ENCODE assay signal across 8 mouse cellular contexts in the genomic region with DNA sequence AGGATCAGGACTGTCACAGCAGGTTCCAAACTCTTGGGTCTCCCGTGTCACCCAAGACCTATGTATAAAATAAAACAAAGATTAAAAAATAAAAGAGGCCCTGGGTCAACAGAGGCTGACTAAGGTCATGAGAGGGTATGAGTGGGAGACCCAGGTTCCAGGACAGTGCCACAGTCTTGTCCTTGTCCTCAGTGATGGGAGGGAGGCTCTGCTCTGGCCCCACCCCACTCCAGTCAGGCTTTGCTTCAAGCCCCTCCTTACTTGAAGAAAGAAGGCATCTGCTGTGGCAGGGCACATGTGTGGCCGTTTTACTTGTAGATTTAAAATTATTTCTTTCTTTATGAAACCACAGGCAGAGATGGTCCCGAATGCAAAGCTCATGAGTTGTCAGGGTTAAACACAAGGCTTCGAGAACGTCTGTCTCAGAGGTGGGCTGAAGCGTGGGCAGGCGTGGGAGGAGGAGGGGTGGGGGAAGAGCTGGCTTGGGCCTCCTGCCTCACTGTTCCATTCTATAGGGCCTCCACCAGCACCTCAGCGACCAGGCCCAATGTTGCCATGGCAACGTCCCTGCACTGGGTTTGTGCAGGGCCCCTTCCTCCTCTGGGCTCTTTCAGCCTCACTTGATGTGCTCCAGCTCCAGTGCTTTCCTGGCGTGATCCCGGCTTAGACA.
A peak's percentile ranks its signal among the peaks of the same experiment; 100 is the strongest.
DNase-seq lines count a peak whose midpoint lies in the region; ATAC-seq and TF ChIP-seq lines count a peak whose summit lies in the region.

No protein-coding gene starts in this region.

- no peak overlapping the region for H3K9ac ChIP-seq in lung, embryonic 14.5 days
- H3K9ac ChIP-seq in embryonic facial prominence, embryonic 13.5 days: 0 out of 2 replicates have a peak overlapping the region, but pooled peaks have one; percentile 28
- no peak overlapping the region for H3K9ac ChIP-seq in intestine, embryonic 16.5 days (ENCODE audit: low read depth, low read length)
- no peak overlapping the region for H3K9ac ChIP-seq in liver, postnatal 0 days (replicated peaks)

- no peak for TF ChIP-seq EP300 in liver, postnatal 0 days (IDR thresholded peaks at IDR 0.05; ENCODE audit: low read depth)

- H3K27ac ChIP-seq in lung, embryonic 14.5 days (ENCODE audit: low read depth): no peak overlapping the region
- H3K27ac ChIP-seq in embryonic facial prominence, embryonic 13.5 days: peak overlapping the region; percentile 35
- H3K27ac ChIP-seq in intestine, embryonic 16.5 days (ENCODE audit: low read length): no peak overlapping the region
- H3K27ac ChIP-seq in liver, postnatal 0 days (ENCODE audit: low read depth): no peak overlapping the region

- DNase-seq in lung, embryonic 14.5 days: peak; percentile 76
- DNase-seq in lung, postnatal 36 days: no peak
- peak; percentile 18 to 21 for DNase-seq in right cerebral cortex, adult 2 months (ENCODE audit: low spot score in 2 of 2)
- DNase-seq in urinary bladder, postnatal 25 days (ENCODE audit: low spot score): no peak
- DNase-seq in liver, postnatal 0 days: no peak
- no peak for DNase-seq in kidney, postnatal 25 days

- peak; percentile 76 for ATAC-seq in lung, embryonic 14.5 days (ENCODE audit: insufficient read depth)
- 0 out of 2 replicates have a peak, but pooled peaks have one; percentile 33 for ATAC-seq in embryonic facial prominence, embryonic 13.5 days (ENCODE audit: insufficient number of reproducible peaks, insufficient read depth, low FRiP score, low TSS enrichment, low read depth)
- peak; percentile 50; the same call in 1 of the 2 replicates for ATAC-seq in intestine, embryonic 16.5 days
- no peak for ATAC-seq in liver, postnatal 0 days

- no peak overlapping the region for H3K4me3 ChIP-seq in lung, embryonic 14.5 days (ENCODE audit: low read depth, low read length)
- no peak overlapping the region; the same call in 1 of the 2 replicates for H3K4me3 ChIP-seq in embryonic facial prominence, embryonic 13.5 days
- no peak overlapping the region for H3K4me3 ChIP-seq in intestine, embryonic 16.5 days (ENCODE audit: low read length)
- H3K4me3 ChIP-seq in liver, postnatal 0 days (ENCODE audit: low read depth, low read length): no peak overlapping the region

- peak overlapping the region; percentile 23; the same call in 1 of the 2 replicates for H3K4me2 ChIP-seq in lung, embryonic 14.5 days
- peak overlapping the region; percentile 28 for H3K4me2 ChIP-seq in embryonic facial prominence, embryonic 13.5 days
- no peak overlapping the region for H3K4me2 ChIP-seq in intestine, embryonic 16.5 days (ENCODE audit: low read depth, low read length)
- no peak overlapping the region for H3K4me2 ChIP-seq in liver, postnatal 0 days (ENCODE audit: low read depth, low read length)

- 0 out of 2 replicates have a peak, but pooled peaks cover 5% of the 10 kb centered on the region for H3K4me1 ChIP-seq in lung, embryonic 14.5 days (ENCODE audit: insufficient read depth)
- H3K4me1 ChIP-seq in embryonic facial prominence, embryonic 13.5 days: peaks cover 11% of the 10 kb centered on the region
- H3K4me1 ChIP-seq in intestine, embryonic 16.5 days (ENCODE audit: control insufficient read depth, insufficient read depth, low read length): no peaks in the 10 kb centered on the region; the same call in 1 of the 2 replicates
- H3K4me1 ChIP-seq in liver, postnatal 0 days (ENCODE audit: insufficient read depth): no peaks in the 10 kb centered on the region

- 20% methylated on average over 11 of the region's 11 CpGs for WGBS in lung, embryonic 14.5 days
- 28% methylated on average over 11 of the region's 11 CpGs for WGBS in embryonic facial prominence, embryonic 13.5 days
- WGBS in intestine, embryonic 16.5 days: 28% methylated on average over 11 of the region's 11 CpGs
- WGBS in liver, postnatal 0 days (ENCODE audit: insufficient replicate concordance): 41% methylated on average over 11 of the region's 11 CpGs

- H3K36me3 ChIP-seq in lung, embryonic 14.5 days (ENCODE audit: insufficient read depth): no peaks in the 10 kb centered on the region
- H3K36me3 ChIP-seq in embryonic facial prominence, embryonic 13.5 days: no peaks in the 10 kb centered on the region
- H3K36me3 ChIP-seq in intestine, embryonic 16.5 days (ENCODE audit: control insufficient read depth, insufficient read depth, low read length): no peaks in the 10 kb centered on the region
- no peaks in the 10 kb centered on the region for H3K36me3 ChIP-seq in liver, postnatal 0 days (replicated peaks; ENCODE audit: insufficient read depth, low read length)

- H3K9me3 ChIP-seq in lung, embryonic 14.5 days (ENCODE audit: low read depth, low read length): no peaks in the 10 kb centered on the region
- no peaks in the 10 kb centered on the region for H3K9me3 ChIP-seq in embryonic facial prominence, embryonic 13.5 days
- no peaks in the 10 kb centered on the region for H3K9me3 ChIP-seq in intestine, embryonic 16.5 days (ENCODE audit: control insufficient read depth, low read length)
- no peaks in the 10 kb centered on the region for H3K9me3 ChIP-seq in liver, postnatal 0 days (ENCODE audit: low read length)

- no peaks in the 10 kb centered on the region for H3K27me3 ChIP-seq in lung, embryonic 14.5 days (ENCODE audit: insufficient read depth, low read length)
- no peaks in the 10 kb centered on the region for H3K27me3 ChIP-seq in embryonic facial prominence, embryonic 13.5 days
- no peaks in the 10 kb centered on the region for H3K27me3 ChIP-seq in intestine, embryonic 16.5 days (replicated peaks; ENCODE audit: control insufficient read depth, insufficient read depth, low read length)
- H3K27me3 ChIP-seq in liver, postnatal 0 days (ENCODE audit: insufficient read depth, low read length): no peaks in the 10 kb centered on the region

- no peak for TF ChIP-seq CTCF in lung, embryonic 14.5 days (IDR thresholded peaks at IDR 0.05; ENCODE audit: low read depth)
- no peak for TF ChIP-seq CTCF in liver, postnatal 0 days (IDR thresholded peaks at IDR 0.05; ENCODE audit: low read depth)

Comparison
In these comparisons a context has a peak if more than half of its experiments do, and no peak if none do; other contexts are left out.
1. DNase-seq: peak in lung, embryonic 14.5 days (single experiment) and right cerebral cortex, adult 2 months (2 of 2); none in lung, postnatal 36 days (single experiment), urinary bladder, postnatal 25 days (single experiment), liver, postnatal 0 days (single experiment) and kidney, postnatal 25 days (0 of 2).
2. H3K4me2 ChIP-seq: peak in lung, embryonic 14.5 days (single experiment) and embryonic facial prominence, embryonic 13.5 days (single experiment); none in intestine, embryonic 16.5 days (single experiment) and liver, postnatal 0 days (single experiment).